Mouse (Mus musculus) cerebellum, adult 9-10 months (tissue): ENCODE data around the gene Stk40.
A peak's percentile ranks its signal among the peaks of the same experiment; 100 is the strongest.

ENCODE experiments used
- DNase-seq: peaks from one replicate; pipeline ENCODE4 v3.0.0; 2022

Stk40 gene

DNA sequence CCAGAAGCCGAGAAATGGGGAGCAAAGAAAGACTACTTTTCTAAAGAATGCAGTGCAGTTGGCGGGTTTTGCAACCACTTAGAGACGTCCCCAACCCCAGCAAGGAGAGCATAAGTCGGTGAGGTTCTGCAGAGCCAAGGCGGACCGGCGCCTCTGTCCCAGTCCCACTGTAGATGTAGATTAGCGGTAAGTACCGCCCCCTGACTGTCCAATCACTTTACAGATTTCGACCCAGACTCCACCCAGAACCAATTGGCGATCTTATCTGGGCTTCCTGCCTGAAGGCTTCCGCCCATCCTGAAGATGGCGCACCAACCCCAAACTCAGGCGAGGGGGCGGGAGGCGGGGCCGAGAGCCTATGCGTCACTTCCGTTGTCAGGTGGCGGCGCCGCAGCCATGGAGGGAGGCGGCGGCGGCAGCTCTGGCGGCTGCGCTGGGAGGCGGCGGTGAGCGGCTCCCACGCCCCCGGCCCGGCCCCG is at the start of gene Stk40:
TSS of gene Stk40 (plus strand) at position 368 of the 479 bp plus-strand sequence.
- peak; percentile 97 for DNase-seq

DNA sequence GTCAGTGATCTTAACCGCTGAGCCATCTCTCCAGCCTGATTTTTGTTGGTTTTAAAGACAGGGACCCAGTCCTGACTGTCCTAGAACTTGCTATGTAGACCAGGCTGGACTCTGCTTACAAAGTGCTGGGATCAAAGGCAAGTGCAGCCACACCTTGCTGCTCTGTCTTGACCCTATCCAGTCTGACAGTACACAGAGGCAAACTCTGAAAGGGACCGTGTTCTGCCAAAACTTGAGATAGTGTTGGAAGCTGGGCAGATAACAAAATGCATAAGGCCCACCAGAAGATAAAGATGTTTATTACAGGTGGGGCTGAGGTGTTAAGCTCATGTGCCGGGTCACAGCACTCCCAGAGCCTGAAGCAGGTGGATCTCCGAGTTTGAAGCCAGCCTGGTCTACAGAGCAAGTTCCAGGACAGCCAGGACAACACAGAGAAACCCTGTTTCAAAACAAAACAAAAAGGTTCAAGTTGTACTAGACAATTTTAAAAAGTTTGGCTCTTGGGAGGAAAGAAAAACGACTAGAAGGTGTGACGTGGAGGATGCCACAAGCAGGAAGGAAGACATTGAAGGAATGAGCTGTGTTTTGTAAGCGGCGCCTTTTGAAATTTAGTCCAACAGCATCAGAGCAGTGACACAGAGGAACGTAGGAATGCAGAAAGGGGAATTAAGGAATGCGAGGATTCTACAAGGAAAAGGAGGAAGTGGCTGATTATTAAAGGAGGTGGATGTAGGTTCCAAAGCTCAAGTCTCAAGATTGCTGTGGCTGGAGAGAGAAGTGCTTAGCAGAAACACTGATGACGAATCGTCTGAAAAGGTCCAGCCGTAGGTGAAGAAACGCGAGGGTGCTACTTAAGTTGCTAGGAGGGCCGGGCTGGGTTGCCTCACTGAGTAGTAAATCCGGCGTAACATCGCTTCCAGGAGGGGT is 46.3 kb upstream of the Stk40 start:
- DNase-seq = no peak

DNA sequence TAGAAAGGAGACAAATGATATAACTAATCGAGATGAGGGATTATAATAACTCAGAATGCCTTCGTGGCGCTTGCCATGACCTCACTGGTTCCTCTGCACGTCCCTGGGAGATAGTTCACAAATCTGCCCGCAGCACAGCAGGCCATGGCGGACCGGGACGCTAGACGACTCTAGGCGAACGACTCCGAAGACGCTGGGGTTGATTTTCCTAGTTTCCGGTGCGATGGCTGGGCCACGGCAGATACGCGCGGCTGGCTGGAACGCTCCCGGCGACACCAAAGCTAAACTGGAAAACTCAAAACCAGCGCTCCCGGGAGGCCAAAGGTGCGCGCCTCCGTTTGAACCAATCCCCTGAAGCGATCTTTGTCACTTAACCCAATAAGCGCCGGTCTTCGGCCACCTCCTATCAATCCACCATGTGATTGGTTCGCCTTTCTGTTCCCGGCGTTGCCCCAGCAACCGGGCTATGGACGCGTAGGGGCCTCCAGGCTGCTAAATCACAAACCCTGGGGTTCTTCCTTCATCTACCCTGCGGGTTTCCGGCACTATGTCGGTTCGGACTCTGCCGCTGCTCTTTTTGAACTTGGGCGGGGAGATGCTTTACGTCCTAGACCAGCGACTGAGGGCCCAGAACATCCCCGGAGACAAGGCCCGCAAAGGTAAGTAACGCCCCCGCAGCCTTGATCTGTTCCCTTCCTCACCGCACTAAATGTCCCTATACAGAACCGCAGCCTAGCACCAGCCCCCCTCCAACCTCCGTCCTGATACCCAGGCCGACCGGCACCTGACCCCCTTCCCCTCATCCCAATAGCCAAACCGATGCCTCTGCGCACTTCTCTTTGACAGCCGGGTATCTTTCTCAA is 45.4 kb upstream of the Stk40 start, which contains the start of gene Oscp1:
TSS of gene Oscp1 (plus strand) at position 432 of the 863 bp plus-strand sequence.
- DNase-seq = peak; percentile 91

DNA sequence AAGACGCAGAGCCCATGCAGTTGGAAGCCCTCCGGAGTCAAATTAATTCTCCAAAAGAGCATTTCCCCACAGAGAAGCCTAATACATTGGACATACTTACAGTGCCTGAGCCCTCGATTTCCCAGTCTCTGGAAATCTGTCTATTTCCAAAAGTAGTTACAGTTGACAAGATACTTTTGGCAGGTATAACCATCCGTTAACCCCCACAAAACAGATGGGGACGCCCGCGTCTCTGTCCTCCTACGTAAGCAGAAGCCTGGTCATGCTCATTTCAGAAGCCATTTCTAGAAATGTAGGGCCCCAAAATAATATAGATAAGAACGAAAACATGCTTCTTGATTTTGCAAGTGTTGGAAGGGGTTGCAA is 44.8 kb upstream of the Stk40 start:
- no peak for DNase-seq

DNA sequence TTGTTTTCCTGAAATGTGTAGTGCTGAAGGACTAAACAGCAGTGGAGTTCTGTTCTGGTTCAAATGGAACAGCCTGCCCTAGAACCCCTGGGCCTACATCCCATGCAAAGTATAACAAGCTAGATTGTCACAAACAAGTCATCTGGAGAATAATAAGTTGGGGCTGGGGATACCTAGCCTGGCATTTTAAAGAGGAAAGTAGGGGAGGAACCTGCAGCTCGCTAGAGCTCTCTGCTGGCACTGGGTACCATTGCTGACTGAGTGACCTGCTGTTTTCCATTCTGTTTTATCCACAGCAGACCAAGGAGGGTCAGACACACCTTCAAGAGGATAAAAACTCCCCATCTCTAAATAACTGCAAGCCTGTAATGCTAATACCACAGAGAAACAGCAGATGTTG is 40.9 kb upstream of the Stk40 start:
- DNase-seq = no peak

DNA sequence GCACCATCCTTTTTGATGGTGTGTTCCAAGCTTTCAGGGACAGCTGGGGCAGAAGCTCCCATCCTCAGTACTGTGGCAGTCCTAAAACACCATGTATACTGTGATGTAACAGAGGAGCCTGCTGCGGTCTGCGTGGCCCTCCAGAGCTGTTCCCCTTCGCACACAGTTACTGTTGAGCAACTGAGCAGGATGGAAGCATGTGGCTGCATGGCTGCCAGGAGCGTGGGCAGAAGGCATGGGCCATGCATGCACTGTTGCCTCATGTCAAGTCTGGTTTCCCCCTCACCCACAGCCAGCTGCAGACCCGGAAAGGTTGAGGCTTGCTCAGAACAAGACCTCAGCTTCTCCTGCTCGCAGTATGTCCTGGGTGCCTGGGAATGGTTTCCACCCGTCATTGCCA is 38.5 kb upstream of the Stk40 start:
- DNase-seq = no peak

DNA sequence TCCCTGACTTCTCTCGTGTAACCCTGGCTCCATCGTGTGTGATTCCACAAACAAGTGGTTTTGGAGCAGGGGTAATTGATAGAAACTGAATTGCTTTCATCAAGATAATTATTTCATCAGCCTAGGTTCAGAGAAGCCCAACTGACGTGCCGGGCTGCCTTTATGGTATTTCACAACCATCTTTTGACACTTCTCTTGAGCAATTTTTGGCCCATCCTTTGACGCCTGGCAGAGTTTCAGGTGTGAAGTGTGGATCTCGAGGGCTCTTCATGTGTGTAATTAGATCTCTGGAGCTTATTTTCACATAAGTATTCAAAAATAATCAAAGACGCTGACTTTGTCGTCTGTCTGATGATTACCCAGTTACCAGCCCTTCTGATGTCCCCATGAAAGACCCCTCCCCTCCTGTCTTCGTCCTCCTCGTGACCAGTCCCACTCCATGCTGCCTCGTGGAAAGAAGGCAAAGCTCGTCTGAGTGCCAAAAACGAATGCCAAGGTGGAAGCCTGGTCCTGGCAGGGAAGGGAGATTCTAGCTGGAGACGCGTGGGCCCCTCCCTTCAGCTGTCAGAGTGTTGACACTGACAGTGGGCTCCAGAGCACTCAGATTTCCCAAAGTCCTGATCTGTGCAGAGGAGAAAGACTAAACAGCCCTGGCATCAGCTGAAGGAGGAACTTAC is 36.2 kb upstream of the Stk40 start:
- DNase-seq = no peak

DNA sequence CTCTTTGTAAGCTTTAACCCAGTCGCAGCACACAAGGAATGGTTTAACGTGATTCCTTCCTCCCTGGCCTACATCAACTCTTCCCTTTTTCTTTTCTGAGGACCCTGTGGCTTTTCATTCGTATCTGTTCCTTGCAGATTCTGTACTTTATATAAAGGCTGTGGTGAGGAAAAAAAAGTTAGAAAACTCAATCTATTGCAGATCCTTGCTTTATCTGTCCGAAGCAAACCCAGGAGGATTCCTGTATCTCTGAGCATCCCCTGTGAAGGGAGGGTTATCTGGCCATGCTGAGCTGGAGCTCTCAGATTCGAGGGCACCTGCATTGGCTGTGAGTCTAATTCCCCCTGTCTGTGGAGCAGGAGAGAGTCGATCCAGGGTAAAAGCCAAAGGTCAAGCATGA is 34.9 kb upstream of the Stk40 start:
- no peak for DNase-seq

DNA sequence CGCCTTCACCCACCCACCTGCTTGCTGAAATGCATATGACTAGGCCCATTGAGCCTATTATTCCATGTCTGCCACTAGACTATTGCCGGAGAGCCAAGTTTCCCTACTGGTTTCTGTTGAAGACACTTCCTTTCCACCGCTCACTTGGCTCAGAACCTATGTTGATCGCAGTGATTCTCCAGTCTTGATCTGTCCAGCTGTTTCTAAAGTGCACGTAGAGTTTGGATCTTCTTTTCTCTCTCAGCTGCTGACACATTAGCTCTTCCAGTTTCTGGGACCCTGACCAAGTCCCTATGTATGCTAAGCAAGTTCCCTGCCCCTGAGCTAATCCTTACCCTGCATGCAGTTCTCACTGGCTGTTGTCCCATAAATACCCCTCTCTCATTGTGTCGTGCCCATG is 25.9 kb upstream of the Stk40 start:
- no peak for DNase-seq

DNA sequence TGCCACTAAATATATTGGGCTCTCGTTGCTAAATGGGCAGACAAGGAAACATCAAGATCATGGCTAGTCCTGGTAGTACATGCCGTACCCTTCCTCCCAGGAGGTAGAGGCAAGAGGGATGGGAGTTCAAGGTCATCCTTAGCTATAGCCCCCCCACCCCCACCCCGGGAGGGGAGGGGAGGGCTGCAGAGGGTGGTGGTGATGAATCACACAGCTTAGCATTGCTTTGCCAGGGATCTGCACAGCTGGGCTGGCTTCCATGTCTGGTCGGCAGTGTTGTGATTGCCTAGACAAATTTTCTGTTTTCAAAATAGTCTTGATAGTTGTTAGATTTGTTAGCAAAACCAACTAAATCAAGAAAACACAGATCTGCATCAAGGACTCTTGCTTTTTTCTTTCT is 24.5 kb upstream of the Stk40 start:
- no peak for DNase-seq

DNA sequence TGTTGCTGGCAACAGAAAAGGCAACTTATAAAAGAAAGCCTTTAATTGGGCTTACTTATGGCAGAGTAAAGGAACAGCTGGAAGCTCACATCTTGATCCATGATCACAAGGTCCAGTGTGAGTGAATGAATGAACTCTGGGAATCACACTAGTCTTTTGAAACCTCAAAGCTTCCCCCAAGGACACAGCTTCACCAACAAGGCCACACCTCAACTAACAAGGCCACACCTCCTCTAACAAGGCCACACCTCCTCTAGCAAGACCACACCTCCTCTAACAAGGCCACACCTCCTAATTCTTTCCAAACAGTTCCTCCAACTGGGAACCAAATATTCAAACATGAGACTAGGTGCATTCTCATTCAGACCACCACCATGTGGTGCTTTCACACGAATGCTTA is 22.2 kb upstream of the Stk40 start:
- no peak for DNase-seq

DNA sequence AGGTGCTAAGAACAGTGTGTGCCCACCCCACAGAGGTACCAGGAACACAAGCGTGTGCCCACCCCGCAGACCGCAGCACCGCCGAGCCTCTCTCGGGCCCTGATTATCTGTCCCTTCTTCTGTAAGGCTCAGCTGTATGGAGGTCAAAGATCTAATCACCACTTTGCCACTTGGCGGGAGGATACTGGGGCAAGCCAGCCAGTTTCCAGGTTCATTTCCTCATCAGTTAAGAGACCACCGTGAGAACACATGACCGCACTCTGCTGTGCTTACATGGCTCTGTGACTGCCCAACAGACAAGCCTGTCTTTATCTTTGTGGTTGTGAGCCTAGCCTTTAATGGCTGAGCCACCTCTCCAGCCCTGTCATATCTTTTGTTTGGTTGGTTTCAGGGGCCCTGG is 20.7 kb upstream of the Stk40 start:
- no peak for DNase-seq

DNA sequence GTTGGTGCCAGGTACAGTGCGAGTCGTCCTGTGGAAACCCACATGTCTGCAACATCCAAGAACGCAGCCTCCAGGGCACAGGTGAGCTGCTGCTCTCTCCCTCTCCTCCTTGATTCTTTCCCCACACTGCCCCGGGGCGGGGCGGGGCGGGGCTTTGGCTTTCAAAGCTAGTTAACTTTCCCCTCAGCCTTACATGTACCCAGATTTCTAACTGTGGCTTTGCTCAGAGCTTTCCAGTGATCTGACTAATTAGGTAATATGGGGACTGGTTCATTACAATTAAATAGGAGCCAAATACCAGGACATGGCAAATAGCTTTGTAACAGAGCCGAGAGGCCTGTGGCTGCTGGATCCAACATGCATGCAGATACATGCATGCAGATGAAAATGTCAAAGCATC is 19.4 kb upstream of the Stk40 start:
- no peak for DNase-seq

DNA sequence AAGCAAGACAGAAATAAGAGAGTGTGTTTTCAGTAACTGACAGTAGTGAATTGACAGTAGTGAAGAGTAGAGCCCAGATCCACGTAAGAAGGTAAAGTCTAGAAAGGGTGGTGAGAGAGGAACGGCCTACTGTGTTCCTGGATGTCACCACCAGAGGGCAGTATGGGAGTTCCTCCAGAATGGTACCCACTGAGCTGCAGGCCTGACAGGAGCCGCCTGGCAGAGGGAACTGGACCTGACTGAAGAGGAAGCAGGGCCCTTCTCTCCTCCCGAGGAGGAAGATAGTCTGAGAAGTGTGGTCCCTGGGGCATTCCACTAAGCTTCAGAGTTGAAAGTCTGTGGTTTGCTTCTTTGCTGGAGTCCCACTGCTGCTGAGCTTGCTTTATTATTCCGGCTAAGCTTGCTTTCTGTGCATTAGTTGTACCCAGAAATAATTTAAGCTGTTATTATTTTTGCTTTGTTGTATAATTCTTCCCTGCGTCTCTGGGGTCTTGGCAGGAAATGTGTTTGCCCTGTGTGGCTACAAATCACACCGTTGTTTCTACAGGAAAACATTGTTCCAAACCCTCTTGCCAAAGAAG is 17.7 kb upstream of the Stk40 start:
- peak; percentile 89 for DNase-seq

DNA sequence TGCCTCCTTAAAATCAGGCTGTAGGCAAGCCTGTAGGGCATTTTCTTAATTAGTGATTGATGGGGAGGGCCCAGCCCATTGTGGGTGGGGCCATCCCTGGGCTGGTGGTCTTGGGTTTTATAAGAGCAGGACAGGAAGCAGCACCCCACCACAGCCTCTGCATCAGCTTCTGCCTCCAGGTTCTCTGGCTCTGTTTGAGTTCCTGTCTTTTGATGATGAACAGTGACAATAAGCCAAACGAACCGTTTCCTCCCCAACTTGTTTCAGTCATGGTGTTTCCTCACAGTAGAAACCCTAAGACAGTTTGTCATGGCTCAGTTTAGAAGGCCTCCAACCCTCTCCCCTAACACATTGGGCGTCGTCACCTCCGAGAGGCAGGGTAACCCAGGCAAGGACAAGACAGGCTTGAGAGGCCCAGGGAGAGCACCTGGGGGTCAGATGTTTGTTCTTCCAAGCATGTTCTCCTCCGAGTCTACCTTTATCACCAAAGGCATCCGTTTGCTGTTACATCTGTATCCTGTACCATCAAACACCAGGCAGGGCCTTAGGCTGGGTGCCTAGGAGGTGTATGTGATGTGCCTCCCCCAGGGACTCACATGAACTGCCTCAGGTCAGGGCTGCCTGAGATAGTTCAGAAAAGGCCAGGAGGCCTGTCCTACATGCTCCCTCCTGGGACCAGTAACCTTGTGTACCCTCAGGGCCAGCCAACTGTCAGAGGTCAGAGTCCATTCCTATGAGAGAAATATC is 13.5 kb upstream of the Stk40 start:
- no peak for DNase-seq

DNA sequence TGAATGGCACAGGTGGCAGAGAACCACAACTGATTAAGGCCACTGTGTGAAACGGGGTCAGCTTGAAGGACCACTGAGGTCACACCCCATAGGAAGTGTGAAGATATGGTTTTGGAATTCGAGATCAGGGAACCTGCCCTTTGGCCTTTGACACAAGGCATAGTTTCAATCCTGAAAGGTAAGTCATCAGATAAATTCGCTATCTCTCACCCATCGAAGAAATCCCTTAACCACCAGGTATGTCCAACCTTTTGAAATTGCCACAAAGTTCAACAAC is 13.0 kb upstream of the Stk40 start:
- DNase-seq = no peak

DNA sequence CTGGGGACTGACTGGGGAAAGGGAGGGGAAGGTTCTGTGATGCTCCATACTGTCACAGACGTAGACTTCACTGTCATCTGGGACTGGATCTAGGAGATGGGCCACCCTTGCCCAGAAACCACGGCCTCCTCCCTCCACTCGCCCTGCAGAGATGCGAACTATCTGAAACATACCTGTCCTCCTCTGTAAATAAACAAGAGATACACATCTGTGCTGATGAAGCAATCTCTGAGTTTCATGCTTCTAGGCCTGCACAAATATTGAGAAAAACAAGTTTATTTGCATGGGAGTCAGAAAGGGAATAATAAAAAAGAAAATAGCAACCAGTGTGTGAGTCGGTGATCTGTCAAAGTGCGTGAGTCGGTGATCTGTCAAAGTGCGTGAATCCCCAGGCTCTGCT is 11.9 kb upstream of the Stk40 start:
- DNase-seq = no peak

DNA sequence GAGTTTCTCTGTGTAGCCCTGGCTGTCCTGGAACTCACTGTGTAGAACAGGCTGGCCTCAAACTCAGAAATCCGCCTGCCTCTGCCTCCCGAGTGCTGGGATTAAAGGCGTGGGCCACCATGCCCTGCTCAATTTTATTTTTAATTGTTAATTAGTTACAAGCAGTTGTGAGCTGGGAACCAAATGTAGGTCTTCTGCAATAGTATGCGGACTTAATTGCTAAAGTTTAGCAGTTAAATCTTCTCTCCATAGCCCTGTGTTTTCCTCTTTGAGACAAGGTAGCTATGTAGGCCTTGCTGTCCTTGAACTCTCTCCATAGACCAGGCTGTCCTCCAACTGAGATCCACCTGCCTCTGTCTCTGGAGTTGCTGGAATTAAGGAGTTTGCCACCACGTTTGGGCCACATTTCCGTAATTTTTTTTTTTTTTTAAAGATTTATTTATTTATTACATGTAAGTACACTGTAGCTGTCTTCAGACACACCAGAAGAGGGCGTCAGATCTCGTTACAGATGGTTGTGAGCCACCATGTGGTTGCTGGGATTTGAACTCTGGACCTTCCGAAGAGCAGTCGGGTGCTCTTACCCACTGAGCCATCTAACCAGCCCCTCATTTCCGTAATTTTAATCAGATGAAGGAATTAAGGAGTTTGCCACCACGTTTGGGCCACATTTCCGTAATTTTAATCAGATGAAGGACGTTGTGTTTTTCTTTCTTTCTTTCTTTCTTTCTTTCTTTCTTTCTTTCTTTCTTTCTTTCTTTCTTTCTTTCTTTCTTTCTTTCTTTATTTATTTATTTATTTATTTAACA is 7.9 kb upstream of the Stk40 start:
- DNase-seq = peak; percentile 31

DNA sequence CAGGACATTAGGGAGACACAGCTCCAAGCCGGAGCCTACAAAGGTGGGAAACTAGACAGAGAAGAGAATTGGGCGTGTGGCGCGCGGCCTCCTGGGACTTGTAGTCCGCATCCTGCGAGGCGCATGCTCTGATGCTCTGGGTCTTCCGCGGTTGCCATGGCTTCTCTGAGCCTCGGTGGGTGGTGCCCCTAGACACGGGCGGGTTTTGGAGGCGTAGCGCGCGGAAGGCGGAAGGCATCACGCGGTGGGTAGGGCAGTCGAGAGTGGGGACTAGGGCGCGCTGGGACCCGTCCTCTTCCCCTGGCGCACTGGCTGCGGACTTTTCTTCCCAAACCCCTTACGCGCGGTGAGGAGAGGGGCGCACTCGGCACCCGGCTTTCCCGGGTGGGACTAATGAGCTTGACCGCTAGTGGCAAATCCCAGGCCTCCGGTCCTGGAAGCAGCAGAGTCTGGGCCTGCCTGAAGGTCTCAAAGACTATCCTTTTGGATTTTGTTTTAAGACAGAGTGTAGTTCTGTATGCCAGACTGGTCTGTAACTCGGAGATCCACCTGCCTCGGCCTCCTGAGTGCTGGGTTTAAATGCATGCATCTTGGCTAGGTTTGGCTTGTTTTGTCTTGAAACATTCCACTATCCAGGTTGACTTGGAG is 7.2 kb upstream of the Stk40 start, which contains the start of gene Lsm10:
TSS of gene Lsm10 (plus strand) at position 160 of the 648 bp plus-strand sequence.
- peak; percentile 94 for DNase-seq

DNA sequence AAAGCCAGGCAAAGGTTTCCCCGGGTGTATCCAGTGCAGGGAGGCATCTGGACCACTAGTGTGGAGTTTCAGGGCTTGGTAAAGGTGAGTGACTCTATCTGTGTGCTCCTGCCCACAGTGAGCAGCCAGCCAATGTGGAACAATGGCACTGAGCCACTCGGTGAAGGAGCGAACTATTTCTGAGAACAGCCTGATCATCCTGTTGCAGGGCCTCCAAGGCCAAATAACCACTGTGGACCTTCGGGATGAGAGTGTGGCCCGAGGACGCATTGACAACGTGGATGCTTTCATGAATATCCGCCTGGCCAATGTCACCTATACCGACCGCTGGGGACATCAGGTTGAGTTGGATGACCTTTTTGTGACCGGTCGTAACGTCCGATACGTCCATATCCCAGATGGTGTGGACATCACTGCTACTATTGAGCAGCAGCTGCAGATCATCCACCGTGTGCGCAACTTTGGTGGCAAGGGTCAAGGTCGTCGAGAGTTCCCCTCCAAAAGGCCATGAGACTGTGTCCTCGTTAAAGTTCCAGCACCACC is 6.0 kb upstream of the Stk40 start:
- peak; percentile 55 for DNase-seq
